Mouse (Mus musculus): Measurements from ENCODE around the gene Lrp4. TPM values are rescaled to one million over a fixed set of nuclear protein-coding genes. Genes with fewer than 3 reads are reported as not detected.

Gene Lrp4
- polyA plus RNA-seq, 1 experiment from 2014 or later: 6.3 TPM

DNA sequence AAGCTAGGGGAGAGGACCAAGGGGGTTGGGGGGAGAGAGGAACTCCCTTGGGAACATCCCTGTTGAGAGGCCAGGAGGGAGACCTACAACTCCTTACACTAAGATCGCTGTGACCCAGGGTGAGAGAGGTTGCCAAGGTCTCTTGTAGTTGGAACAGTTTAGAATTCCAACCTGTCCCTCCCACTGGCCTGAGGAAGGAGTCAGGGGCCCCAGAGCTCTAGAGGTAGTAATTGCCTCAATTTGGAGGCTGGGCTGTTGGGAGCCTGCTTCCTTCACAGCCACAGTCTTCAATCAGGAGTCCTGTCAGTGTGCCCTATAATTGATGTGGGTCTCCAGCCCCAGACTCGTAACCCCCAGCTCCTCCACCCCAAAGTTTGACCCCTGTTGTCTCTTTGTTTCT lies 4.9 kb downstream of the Lrp4 start:
- ATAC-seq (replicated peaks; ENCODE audit: insufficient number of reproducible peaks, low FRiP score, low TSS enrichment, low read depth) (no peak), DNase-seq (ENCODE audit: low spot score) (peak; percentile 52)
- 0 out of 2 replicates have a peak overlapping the region, but pooled peaks have one; percentile 1 for H3K9ac ChIP-seq (replicated peaks; ENCODE audit: low read length)
- H3K4me1 ChIP-seq (ENCODE audit: control insufficient read depth, insufficient read depth, low read length): peaks cover 12% of the 10 kb centered on the region
- H3K4me2 ChIP-seq (ENCODE audit: low read depth, low read length): 0 out of 2 replicates have a peak overlapping the region, but pooled peaks have one; percentile 29
- H3K27me3 ChIP-seq (ENCODE audit: control insufficient read depth, insufficient read depth, low read length): no peaks in the 10 kb centered on the region
- no peak overlapping the region for H3K4me3 ChIP-seq (ENCODE audit: low read depth, low read length)
- no peaks in the 10 kb centered on the region for H3K36me3 ChIP-seq (replicated peaks; ENCODE audit: control insufficient read depth, insufficient read depth, low read depth, low read length)
- H3K27ac ChIP-seq (replicated peaks; ENCODE audit: low read depth, low read length): no peak overlapping the region
- WGBS: 7% methylated on average over 2 of the region's 2 CpGs
- no peaks in the 10 kb centered on the region for H3K9me3 ChIP-seq (replicated peaks; ENCODE audit: control insufficient read depth, low read length)

DNA sequence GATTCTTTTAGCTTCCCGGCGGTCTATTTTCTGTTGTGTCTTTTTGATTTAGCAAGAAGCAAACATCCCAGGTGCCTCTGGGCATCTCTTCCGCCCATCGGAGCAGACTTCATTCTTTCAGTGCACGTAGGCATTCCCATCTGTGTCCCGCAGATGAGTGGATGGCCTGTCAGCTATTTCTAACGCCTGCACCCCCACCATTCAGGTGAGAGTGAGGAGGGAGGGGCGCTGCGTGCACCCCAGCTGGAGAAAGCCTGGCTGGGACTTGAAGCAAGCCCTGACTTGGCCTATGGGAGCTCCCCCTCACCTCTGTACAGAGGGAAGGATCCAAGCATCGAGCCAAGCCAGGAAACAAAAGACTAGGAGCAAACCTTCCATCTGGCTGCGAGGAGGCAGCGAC lies 5.4 kb downstream of the Lrp4 start:
- Histone ChIP-seq H3K27ac (replicated peaks; ENCODE audit: low read depth, low read length) (0 out of 2 replicates have a peak overlapping the region, but pooled peaks have one; percentile 41), H3K4me2 (ENCODE audit: low read depth, low read length) (peak overlapping the region; percentile 29; the same call in 1 of the 2 replicates), H3K9ac (replicated peaks; ENCODE audit: low read length) (peak overlapping the region; percentile 40), H3K4me1 (ENCODE audit: control insufficient read depth, insufficient read depth, low read length) (peaks cover 15% of the 10 kb centered on the region), H3K36me3 (replicated peaks; ENCODE audit: control insufficient read depth, insufficient read depth, low read depth, low read length) (no peaks in the 10 kb centered on the region), H3K9me3 (replicated peaks; ENCODE audit: control insufficient read depth, low read length) (no peaks in the 10 kb centered on the region), H3K27me3 (ENCODE audit: control insufficient read depth, insufficient read depth, low read length) (no peaks in the 10 kb centered on the region), H3K4me3 (ENCODE audit: low read depth, low read length) (no peak overlapping the region)
- 10% methylated on average over 12 of the region's 12 CpGs for WGBS
- DNase-seq (ENCODE audit: low spot score): peak; percentile 34
- ATAC-seq (replicated peaks; ENCODE audit: insufficient number of reproducible peaks, low FRiP score, low TSS enrichment, low read depth): no peak

DNA sequence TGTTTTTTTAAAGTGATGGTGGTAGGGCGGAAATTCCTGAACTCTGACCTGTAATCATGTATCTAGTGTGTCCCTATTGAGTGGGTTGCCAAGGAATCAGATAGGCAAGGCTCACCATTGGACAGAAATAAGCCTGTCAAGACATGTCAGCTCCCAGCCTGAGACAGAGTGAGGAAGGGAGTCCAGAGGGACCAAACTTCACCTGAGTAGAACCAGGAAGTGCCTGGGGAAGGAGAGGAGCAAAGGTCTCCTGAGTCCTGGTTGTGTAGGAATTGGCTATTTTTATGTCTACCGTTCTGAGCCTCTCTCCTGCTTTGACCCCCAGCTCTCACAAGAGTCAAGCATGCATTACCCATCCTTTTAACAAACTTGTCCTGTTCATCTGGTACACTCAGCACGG lies 8.6 kb downstream of the Lrp4 start:
- WGBS: 82% methylated on average over 3 of the region's 3 CpGs
- Histone ChIP-seq H3K4me2 (ENCODE audit: low read depth, low read length) (no peak overlapping the region), H3K9ac (replicated peaks; ENCODE audit: low read length) (no peak overlapping the region), H3K4me3 (ENCODE audit: low read depth, low read length) (no peak overlapping the region), H3K4me1 (ENCODE audit: control insufficient read depth, insufficient read depth, low read length) (peaks cover 19% of the 10 kb centered on the region), H3K27ac (replicated peaks; ENCODE audit: low read depth, low read length) (no peak overlapping the region), H3K27me3 (ENCODE audit: control insufficient read depth, insufficient read depth, low read length) (no peaks in the 10 kb centered on the region), H3K9me3 (replicated peaks; ENCODE audit: control insufficient read depth, low read length) (no peaks in the 10 kb centered on the region), H3K36me3 (replicated peaks; ENCODE audit: control insufficient read depth, insufficient read depth, low read depth, low read length) (no peaks in the 10 kb centered on the region)
- DNase-seq (ENCODE audit: low spot score) (no peak), ATAC-seq (replicated peaks; ENCODE audit: insufficient number of reproducible peaks, low FRiP score, low TSS enrichment, low read depth) (no peak)

DNA sequence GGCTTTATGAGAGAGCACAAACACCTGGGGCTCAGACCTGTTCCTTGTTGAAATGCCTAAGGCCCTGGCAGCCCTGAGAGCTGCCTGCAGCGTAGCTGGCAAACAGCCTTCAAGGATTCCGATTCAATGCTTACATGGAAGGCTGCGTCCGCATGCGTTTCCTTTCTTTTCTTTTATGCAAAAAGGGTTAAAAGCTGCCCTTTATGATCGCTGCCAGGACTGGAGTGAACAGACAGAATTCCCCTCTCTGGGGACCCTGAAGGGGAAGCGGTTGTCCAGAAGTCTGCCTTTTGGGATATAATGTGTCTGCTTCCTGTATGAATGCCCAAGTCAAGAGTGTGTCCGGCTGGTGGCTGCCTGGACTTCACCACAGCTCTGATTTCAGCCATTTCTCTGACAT lies 10.3 kb downstream of the Lrp4 start:
- no peaks in the 10 kb centered on the region for H3K27me3 ChIP-seq (ENCODE audit: control insufficient read depth, insufficient read depth, low read length)
- 53% methylated on average over 8 of the region's 8 CpGs for WGBS
- no peak overlapping the region for H3K27ac ChIP-seq (replicated peaks; ENCODE audit: low read depth, low read length)
- peaks cover 9% of the 10 kb centered on the region for H3K4me1 ChIP-seq (ENCODE audit: control insufficient read depth, insufficient read depth, low read length)
- H3K9ac ChIP-seq (replicated peaks; ENCODE audit: low read length): no peak overlapping the region
- no peaks in the 10 kb centered on the region for H3K36me3 ChIP-seq (replicated peaks; ENCODE audit: control insufficient read depth, insufficient read depth, low read depth, low read length)
- ATAC-seq (replicated peaks; ENCODE audit: insufficient number of reproducible peaks, low FRiP score, low TSS enrichment, low read depth): no peak
- no peak overlapping the region for H3K4me3 ChIP-seq (ENCODE audit: low read depth, low read length)
- H3K4me2 ChIP-seq (ENCODE audit: low read depth, low read length): no peak overlapping the region
- DNase-seq (ENCODE audit: low spot score): no peak
- no peaks in the 10 kb centered on the region for H3K9me3 ChIP-seq (replicated peaks; ENCODE audit: control insufficient read depth, low read length)

DNA sequence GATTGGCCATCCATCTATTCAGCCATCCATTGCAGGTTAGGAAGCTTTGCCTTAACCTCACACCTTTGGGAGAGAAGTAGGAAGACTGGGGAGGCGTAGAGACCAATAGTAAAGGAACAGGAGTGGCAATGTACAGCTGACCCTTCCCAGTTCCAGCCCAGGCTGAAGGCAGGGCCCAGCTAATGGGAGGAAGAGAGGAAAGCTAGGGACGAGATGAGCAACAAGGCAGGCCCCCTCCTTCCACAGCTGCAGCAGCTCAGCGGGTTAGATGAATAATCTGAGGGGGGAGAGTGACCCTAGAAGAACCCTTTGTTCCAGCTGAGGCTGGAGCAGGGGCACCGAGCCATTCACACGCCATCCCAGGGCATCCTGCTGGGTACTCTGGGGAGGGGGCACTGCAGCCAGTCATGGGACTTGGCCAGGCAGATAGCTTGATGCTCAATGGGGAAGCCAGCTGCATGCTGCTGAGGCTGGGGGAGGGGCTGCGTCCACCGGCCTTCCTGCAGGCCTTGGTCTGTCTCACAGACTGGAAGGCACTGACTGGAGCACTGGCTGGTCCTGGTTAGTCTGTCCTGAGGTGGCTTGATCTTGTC lies 12.8 kb downstream of the Lrp4 start:
- Histone ChIP-seq H3K4me1 (ENCODE audit: control insufficient read depth, insufficient read depth, low read length) (peaks cover 7% of the 10 kb centered on the region), H3K36me3 (replicated peaks; ENCODE audit: control insufficient read depth, insufficient read depth, low read depth, low read length) (peaks cover 6% of the 10 kb centered on the region), H3K4me3 (ENCODE audit: low read depth, low read length) (no peak overlapping the region), H3K27ac (replicated peaks; ENCODE audit: low read depth, low read length) (no peak overlapping the region), H3K9ac (replicated peaks; ENCODE audit: low read length) (no peak overlapping the region), H3K9me3 (replicated peaks; ENCODE audit: control insufficient read depth, low read length) (no peaks in the 10 kb centered on the region), H3K27me3 (ENCODE audit: control insufficient read depth, insufficient read depth, low read length) (no peaks in the 10 kb centered on the region), H3K4me2 (ENCODE audit: low read depth, low read length) (no peak overlapping the region)
- peak; percentile 25; the same call in 1 of the 2 replicates for ATAC-seq (replicated peaks; ENCODE audit: insufficient number of reproducible peaks, low FRiP score, low TSS enrichment, low read depth)
- no peak for DNase-seq (ENCODE audit: low spot score)
- 14% methylated on average over 7 of the region's 7 CpGs for WGBS

DNA sequence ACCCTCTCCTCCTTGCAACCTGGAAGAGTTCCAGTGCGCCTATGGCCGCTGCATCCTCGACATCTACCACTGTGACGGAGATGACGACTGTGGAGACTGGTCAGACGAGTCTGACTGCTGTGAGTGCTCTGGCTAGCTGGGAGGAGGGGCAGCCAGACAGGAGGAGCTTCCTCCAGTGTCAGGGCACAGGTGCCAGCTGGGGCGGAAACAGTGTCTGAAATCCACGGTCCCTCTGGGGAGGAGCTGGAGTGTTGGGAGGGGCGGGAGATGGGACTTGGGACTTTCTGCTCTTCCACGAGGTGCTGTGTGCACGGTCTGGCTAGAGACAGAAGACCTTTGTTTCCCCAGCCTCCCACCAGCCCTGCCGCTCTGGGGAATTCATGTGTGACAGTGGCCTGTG lies 17.0 kb downstream of the Lrp4 start:
- H3K27ac ChIP-seq (replicated peaks; ENCODE audit: low read depth, low read length): no peak overlapping the region
- DNase-seq (ENCODE audit: low spot score) (peak; percentile 54), ATAC-seq (replicated peaks; ENCODE audit: insufficient number of reproducible peaks, low FRiP score, low TSS enrichment, low read depth) (0 out of 2 replicates have a peak, but pooled peaks have one; percentile 39)
- H3K4me2 ChIP-seq (ENCODE audit: low read depth, low read length): no peak overlapping the region
- no peaks in the 10 kb centered on the region for H3K9me3 ChIP-seq (replicated peaks; ENCODE audit: control insufficient read depth, low read length)
- peaks cover 4% of the 10 kb centered on the region; the same call in 1 of the 2 replicates for H3K4me1 ChIP-seq (ENCODE audit: control insufficient read depth, insufficient read depth, low read length)
- no peaks in the 10 kb centered on the region for H3K27me3 ChIP-seq (ENCODE audit: control insufficient read depth, insufficient read depth, low read length)
- H3K9ac ChIP-seq (replicated peaks; ENCODE audit: low read length): no peak overlapping the region
- 60% methylated on average over 12 of the region's 12 CpGs for whole genome bisulfite sequencing
- H3K36me3 ChIP-seq (replicated peaks; ENCODE audit: control insufficient read depth, insufficient read depth, low read depth, low read length): peaks cover 11% of the 10 kb centered on the region
- H3K4me3 ChIP-seq (ENCODE audit: low read depth, low read length): no peak overlapping the region

DNA sequence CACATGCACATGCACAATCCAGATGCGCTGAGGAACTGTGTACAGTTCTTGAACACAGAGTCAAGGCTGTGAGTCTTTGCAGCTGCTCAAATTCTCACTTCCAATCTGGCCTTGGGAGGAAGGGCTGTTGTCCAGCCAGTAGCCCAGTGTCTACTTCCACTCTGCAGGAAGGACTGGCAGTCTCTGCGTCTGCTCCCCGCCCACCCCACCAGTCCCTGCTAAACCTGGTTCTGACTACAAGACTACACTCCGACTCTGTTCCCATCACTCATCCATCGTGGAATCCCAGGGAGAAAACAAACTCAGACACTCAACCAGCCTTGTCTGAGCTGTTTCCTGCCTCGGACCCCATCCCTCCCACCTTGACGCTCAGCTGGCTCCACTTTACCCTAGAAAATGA lies 18.5 kb downstream of the Lrp4 start:
- Histone ChIP-seq H3K4me1 (ENCODE audit: control insufficient read depth, insufficient read depth, low read length) (no peaks in the 10 kb centered on the region), H3K4me2 (ENCODE audit: low read depth, low read length) (no peak overlapping the region), H3K9me3 (replicated peaks; ENCODE audit: control insufficient read depth, low read length) (no peaks in the 10 kb centered on the region), H3K27me3 (ENCODE audit: control insufficient read depth, insufficient read depth, low read length) (no peaks in the 10 kb centered on the region), H3K4me3 (ENCODE audit: low read depth, low read length) (no peak overlapping the region), H3K9ac (replicated peaks; ENCODE audit: low read length) (no peak overlapping the region), H3K36me3 (replicated peaks; ENCODE audit: control insufficient read depth, insufficient read depth, low read depth, low read length) (peaks cover 11% of the 10 kb centered on the region), H3K27ac (replicated peaks; ENCODE audit: low read depth, low read length) (no peak overlapping the region)
- DNase-seq (ENCODE audit: low spot score) (no peak), ATAC-seq (replicated peaks; ENCODE audit: insufficient number of reproducible peaks, low FRiP score, low TSS enrichment, low read depth) (no peak)
- WGBS: 67% methylated on average over 7 of the region's 7 CpGs

DNA sequence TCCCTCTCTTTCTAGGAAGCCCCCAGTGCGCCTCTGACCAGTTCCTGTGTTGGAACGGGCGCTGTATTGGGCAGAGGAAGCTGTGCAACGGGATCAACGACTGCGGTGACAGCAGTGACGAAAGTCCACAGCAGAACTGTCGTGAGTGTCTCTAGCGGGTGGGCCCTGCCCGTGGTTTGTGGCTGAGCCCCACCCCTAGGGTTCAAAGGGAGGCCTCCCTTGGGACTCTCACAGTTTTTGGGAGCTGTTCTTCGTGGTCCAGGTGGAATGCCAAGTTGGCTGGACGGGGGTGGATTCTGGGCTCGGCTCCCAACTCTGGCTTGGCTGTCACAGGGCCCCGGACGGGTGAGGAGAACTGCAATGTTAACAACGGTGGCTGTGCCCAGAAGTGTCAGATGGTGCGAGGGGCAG lies 18.9 kb downstream of the Lrp4 start:
- ATAC-seq (replicated peaks; ENCODE audit: insufficient number of reproducible peaks, low FRiP score, low TSS enrichment, low read depth) (no peak), DNase-seq (ENCODE audit: low spot score) (no peak)
- Histone ChIP-seq H3K4me3 (ENCODE audit: low read depth, low read length) (no peak overlapping the region), H3K4me1 (ENCODE audit: control insufficient read depth, insufficient read depth, low read length) (no peaks in the 10 kb centered on the region), H3K27me3 (ENCODE audit: control insufficient read depth, insufficient read depth, low read length) (no peaks in the 10 kb centered on the region), H3K9me3 (replicated peaks; ENCODE audit: control insufficient read depth, low read length) (no peaks in the 10 kb centered on the region), H3K36me3 (replicated peaks; ENCODE audit: control insufficient read depth, insufficient read depth, low read depth, low read length) (peaks cover 11% of the 10 kb centered on the region), H3K9ac (replicated peaks; ENCODE audit: low read length) (no peak overlapping the region), H3K4me2 (ENCODE audit: low read depth, low read length) (no peak overlapping the region), H3K27ac (replicated peaks; ENCODE audit: low read depth, low read length) (no peak overlapping the region)
- 72% methylated on average over 17 of the region's 17 CpGs for WGBS

Measured in embryonic facial prominence, embryonic 11.5 days (tissue).